Mouse (Mus musculus) myocyte (in vitro differentiated cells): ENCODE results near the gene Nfkb1. TPM values are rescaled to one million over a fixed set of nuclear protein-coding genes. Genes with fewer than 3 reads are reported as not detected.

ENCODE experiments used
- H3K27me3 ChIP-seq: one replicate; pipeline ENCODE4 v1.6.1; 2011; ENCODE audit not compliant: control insufficient read depth, insufficient read depth, insufficient read length
- H3K36me3 ChIP-seq: one replicate; pipeline ENCODE4 v1.6.1; 2011; ENCODE audit not compliant: control insufficient read depth, insufficient read depth
- H3K4me2 ChIP-seq: one replicate; pipeline ENCODE4 v1.6.1; 2011; ENCODE audit warnings: low read depth, control low read depth
- H3K4me3 ChIP-seq: one replicate; pipeline ENCODE4 v1.5.1; 2011; ENCODE audit warnings: mild to moderate bottlenecking, control low read depth, moderate library complexity
- H3K79me2 ChIP-seq: one replicate; pipeline ENCODE4 v1.6.1; 2011; ENCODE audit not compliant: control insufficient read depth, insufficient read depth
- H3ac ChIP-seq: one replicate; pipeline ENCODE4 v1.6.1; 2011; ENCODE audit not compliant: control insufficient read depth, insufficient read length
- CEBPB ChIP-seq: IDR thresholded peaks from 2 replicates; pipeline ENCODE4 v1.6.1; 2011; ENCODE audit warnings: mild to moderate bottlenecking, moderate library complexity; ENCODE audit not compliant: poor library complexity, insufficient read depth, severe bottlenecking
- E2F4 ChIP-seq: IDR thresholded peaks from one replicate; pipeline ENCODE4 v1.6.1; 2011; ENCODE audit warnings: mild to moderate bottlenecking, control low read depth, moderate library complexity; ENCODE audit not compliant: insufficient read depth
- MAX ChIP-seq: IDR thresholded peaks from one replicate; pipeline ENCODE4 v1.6.1; 2011; ENCODE audit warnings: low read depth, mild to moderate bottlenecking, control low read depth
- MYOD1 ChIP-seq, 3 experiments: IDR thresholded peaks; one replicate each; pipeline ENCODE4 v1.6.1; 2011; ENCODE audit warnings: control low read depth in 2 of 3, low read depth in 2 of 3, mild to moderate bottlenecking in 2 of 3, moderate library complexity in 1 of 3; ENCODE audit not compliant: insufficient read length in 2 of 3, control insufficient read depth in 1 of 3
- MYOG ChIP-seq, 3 experiments: IDR thresholded peaks; one replicate each; pipeline ENCODE4 v1.6.1; 2011; ENCODE audit warnings: control low read depth in 2 of 3, low read depth in 2 of 3, mild to moderate bottlenecking in 2 of 3; ENCODE audit not compliant: insufficient read length in 2 of 3, control insufficient read depth in 1 of 3, insufficient read depth in 1 of 3
- POLR2A ChIP-seq: IDR thresholded peaks from one replicate; pipeline ENCODE4 v1.6.1; 2011; ENCODE audit warnings: low read depth, mild to moderate bottlenecking, control low read depth, moderate library complexity; ENCODE audit not compliant: insufficient read length
- POLR2AphosphoS2 ChIP-seq: IDR thresholded peaks from one replicate; pipeline ENCODE4 v1.6.1; 2011; ENCODE audit warnings: low read depth, control low read depth; ENCODE audit not compliant: insufficient read length
- REST ChIP-seq: IDR thresholded peaks from one replicate; pipeline ENCODE4 v1.6.1; 2011; ENCODE audit warnings: mild to moderate bottlenecking, control low read depth, moderate library complexity; ENCODE audit not compliant: insufficient read depth, insufficient read length
- SRF ChIP-seq: IDR thresholded peaks from one replicate; pipeline ENCODE4 v1.6.1; 2011; ENCODE audit warnings: low read depth; ENCODE audit not compliant: control insufficient read depth, insufficient read length
- TCF12 ChIP-seq: IDR thresholded peaks from one replicate; pipeline ENCODE4 v1.6.1; 2011; ENCODE audit warnings: mild to moderate bottlenecking, control low read depth; ENCODE audit not compliant: poor library complexity, insufficient read depth, severe bottlenecking
- TCF3 ChIP-seq: IDR thresholded peaks from one replicate; pipeline ENCODE4 v1.6.1; 2011; ENCODE audit warnings: low read depth, control low read depth; ENCODE audit not compliant: insufficient read length
- USF1 ChIP-seq: IDR thresholded peaks from one replicate; pipeline ENCODE4 v1.6.1; 2011; ENCODE audit warnings: low read depth, mild to moderate bottlenecking, control low read depth, moderate library complexity
- polyA plus RNA-seq: library from polyadenylated mRNA; unstranded; fragments of >200 nt; fragmentation: generic; extraction: Trizol; gene quantifications from one replicate; pipeline ENCODE4 v1.2.1, GENCODE M21; 2012; ENCODE audit warnings: missing spikeins

Gene Nfkb1
- polyA plus RNA-seq, 1 experiment = 35.3 TPM

DNA sequence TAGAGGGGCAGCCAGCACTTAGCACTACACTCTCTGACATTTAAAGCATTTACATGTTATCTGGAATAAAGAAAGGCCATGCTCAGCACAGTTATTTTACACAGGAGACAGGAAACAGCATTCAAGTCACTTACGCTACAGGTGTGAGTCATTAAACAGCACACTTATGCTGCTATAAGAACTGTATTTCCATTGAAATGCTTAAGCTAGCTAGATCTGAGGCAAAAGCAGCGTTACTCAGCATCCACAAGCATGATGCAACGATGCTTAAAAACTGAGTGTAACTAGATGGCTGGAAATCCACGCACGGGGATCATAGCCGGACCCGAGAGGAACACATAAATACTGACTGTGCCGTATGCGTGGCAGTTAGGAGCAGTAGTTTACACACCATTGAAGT lies 84.3 kb downstream of the Nfkb1 start:
- Histone ChIP-seq H3K4me2 (no peak overlapping the region), H3K79me2 (no peaks in the 10 kb centered on the region), H3K4me3 (no peak overlapping the region), H3K36me3 (peaks cover 50% of the 10 kb centered on the region), H3K27me3 (no peaks in the 10 kb centered on the region), H3ac (no peak overlapping the region)
- no peak for TF ChIP-seq USF1

DNA sequence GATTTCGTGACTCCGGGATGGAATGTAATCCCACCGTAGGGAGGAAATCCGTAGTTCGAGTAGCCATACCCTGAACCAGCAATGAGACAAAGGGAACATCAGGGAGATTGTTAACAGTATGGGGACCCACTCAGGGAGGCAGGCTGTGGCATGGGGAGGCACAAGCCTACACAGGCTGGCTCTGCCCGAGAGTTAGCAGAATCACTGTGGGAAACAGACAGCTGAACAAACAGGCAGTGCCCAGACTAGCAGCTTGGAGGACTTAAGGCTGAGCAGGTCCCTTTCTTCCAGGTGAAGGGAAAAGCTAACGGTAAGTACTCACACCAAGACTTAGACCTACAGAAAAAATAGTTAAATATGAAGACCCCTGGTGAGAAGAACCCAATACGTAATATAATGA lies 84.8 kb downstream of the Nfkb1 start:
- H3K36me3 ChIP-seq = peaks cover 51% of the 10 kb centered on the region
- no peak overlapping the region for H3K4me2 ChIP-seq
- TF ChIP-seq TCF12 (no peak), MYOG (IDR thresholded peaks at IDR 0.05; ENCODE audit: control insufficient read depth in 1 of 3, insufficient read depth in 1 of 3, insufficient read length in 2 of 3, low read depth in 2 of 3) (no peak), MYOD1 (IDR thresholded peaks at IDR 0.05; ENCODE audit: control insufficient read depth in 1 of 3, insufficient read length in 2 of 3, low read depth in 2 of 3) (peak in 1 of 3 experiments; percentile 56)
- no peaks in the 10 kb centered on the region for H3K27me3 ChIP-seq
- no peaks in the 10 kb centered on the region for H3K79me2 ChIP-seq
- H3ac ChIP-seq = no peak overlapping the region
- H3K4me3 ChIP-seq = no peak overlapping the region

DNA sequence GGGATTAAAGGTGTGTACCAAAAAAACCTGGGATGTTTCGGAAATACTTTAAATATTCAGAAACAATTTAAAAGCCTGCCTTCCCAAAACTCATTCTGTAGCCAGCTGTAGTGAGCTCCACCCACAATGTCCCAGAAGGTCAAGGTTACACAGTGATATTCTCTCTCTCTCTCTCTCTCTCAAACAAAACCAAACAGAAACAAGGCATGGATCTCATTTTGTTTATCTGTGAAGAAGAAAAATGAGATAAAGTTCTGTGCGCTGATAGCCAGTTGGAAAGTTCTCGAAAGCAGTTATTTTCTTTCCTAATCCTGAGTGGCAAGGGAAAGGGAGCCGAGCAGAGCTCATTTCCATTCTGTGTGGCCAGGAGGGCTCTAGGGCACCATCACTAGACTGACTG lies 85.9 kb downstream of the Nfkb1 start:
- H3K4me2 ChIP-seq = no peak overlapping the region
- H3K27me3 ChIP-seq = no peaks in the 10 kb centered on the region
- H3K79me2 ChIP-seq = no peaks in the 10 kb centered on the region
- peaks cover 52% of the 10 kb centered on the region for H3K36me3 ChIP-seq
- H3K4me3 ChIP-seq = no peak overlapping the region
- TF ChIP-seq POLR2A (no peak), MYOG (IDR thresholded peaks at IDR 0.05; ENCODE audit: control insufficient read depth in 1 of 3, insufficient read depth in 1 of 3, insufficient read length in 2 of 3, low read depth in 2 of 3) (no peak)
- H3ac ChIP-seq = no peak overlapping the region

DNA sequence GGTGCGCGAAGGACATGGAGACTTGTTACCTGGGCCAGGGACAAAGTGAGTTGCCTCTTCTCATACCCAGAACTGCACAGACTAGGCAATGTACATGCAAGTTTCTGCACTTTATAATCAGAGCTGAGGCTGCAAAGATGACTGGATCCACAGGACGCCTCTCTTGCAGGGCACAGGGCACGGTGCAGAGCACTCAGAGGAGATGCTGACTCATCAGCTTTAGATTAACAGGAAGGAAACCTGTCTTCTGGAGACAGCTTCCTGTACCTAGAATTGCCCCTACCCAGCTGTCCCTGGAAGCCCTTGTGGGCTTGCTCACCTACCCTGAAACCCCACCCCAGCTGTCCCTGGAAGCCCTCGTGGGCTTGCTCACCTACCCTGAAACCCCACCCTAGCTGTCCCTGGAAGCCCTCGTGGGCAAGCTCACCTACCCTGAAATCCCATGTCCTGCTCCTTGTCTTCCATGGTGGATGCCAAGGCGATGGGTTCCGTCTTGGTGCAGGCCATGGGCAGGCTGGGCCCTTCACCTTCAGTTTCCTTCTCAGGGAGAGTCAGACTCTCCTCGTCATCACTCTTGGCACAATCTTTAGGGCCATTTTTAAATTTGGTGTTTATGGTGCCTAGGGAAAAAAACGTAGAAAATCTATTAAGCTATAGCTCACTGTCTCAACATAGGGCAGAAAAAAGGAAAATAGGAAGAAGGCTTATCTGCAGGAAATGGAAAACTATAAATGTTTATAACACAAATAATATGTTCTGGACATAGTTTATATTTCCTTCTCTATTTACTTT lies 86.5 kb downstream of the Nfkb1 start:
- Histone ChIP-seq H3K27me3 (no peaks in the 10 kb centered on the region), H3K4me3 (no peak overlapping the region), H3K79me2 (no peaks in the 10 kb centered on the region), H3ac (no peak overlapping the region), H3K4me2 (no peak overlapping the region), H3K36me3 (peaks cover 51% of the 10 kb centered on the region)
- TF ChIP-seq MYOG (IDR thresholded peaks at IDR 0.05; ENCODE audit: control insufficient read depth in 1 of 3, insufficient read depth in 1 of 3, insufficient read length in 2 of 3, low read depth in 2 of 3) = no peak
- TF ChIP-seq REST = no peak
- TF ChIP-seq TCF3 = no peak
- no peak for TF ChIP-seq TCF12
- TF ChIP-seq MAX = no peak

DNA sequence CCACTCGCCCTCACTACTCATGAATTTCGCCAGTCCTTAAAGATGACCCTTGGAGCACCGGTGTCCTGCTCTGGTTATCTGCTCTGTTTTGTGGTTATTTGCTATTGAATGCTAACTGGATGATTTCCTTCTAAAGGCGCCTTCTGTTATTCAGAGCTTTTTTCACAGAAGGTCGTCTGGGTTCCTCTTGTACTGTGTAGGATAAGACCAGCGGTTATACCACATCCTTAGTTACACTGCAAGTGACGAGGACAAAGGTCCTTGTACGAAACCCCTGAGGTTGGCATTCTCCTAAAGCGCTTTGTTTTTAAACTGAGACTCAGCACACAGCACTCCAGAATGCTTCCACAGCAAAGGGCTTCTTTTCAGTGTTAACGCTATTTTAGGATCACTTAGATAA lies 88.6 kb downstream of the Nfkb1 start:
- Histone ChIP-seq H3ac (no peak overlapping the region), H3K4me2 (no peak overlapping the region), H3K4me3 (no peak overlapping the region), H3K36me3 (peaks cover 38% of the 10 kb centered on the region), H3K79me2 (no peaks in the 10 kb centered on the region), H3K27me3 (no peaks in the 10 kb centered on the region)
- TF ChIP-seq USF1 (no peak), MYOG (IDR thresholded peaks at IDR 0.05; ENCODE audit: control insufficient read depth in 1 of 3, insufficient read depth in 1 of 3, insufficient read length in 2 of 3, low read depth in 2 of 3) (no peak), MAX (no peak), TCF12 (no peak), REST (no peak), POLR2AphosphoS2 (no peak)

DNA sequence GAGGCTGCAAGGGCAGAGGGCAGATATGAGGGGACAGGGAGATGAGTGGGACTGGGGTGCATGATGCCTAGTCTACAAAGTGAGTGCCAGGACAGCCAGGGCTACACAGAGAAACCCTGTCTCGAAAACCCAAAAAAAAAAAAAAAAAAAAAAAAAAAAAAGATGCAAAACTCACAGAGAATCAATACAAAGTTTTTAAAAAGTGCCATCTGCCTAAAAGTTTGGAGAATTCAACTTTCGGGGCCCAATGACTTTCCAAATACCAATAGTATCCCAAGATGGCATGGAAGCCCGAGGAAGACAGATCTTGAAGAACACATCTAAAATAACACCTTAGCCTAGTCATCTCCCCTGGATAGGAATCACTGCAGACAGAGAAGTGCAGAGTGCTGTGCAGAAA lies 93.0 kb downstream of the Nfkb1 start:
- H3K4me3 ChIP-seq = no peak overlapping the region
- TF ChIP-seq TCF3 (no peak), MAX (no peak), CEBPB (no peak), SRF (no peak), POLR2AphosphoS2 (no peak), E2F4 (no peak), REST (no peak), MYOG (IDR thresholded peaks at IDR 0.05; ENCODE audit: control insufficient read depth in 1 of 3, insufficient read depth in 1 of 3, insufficient read length in 2 of 3, low read depth in 2 of 3) (no peak), POLR2A (no peak), MYOD1 (IDR thresholded peaks at IDR 0.05; ENCODE audit: control insufficient read depth in 1 of 3, insufficient read length in 2 of 3, low read depth in 2 of 3) (no peak), USF1 (no peak), TCF12 (no peak)
- H3ac ChIP-seq = no peak overlapping the region
- peaks cover 37% of the 10 kb centered on the region for H3K36me3 ChIP-seq
- H3K27me3 ChIP-seq = no peaks in the 10 kb centered on the region
- no peaks in the 10 kb centered on the region for H3K79me2 ChIP-seq
- H3K4me2 ChIP-seq = no peak overlapping the region
